Mouse (Mus musculus) forebrain, embryonic 15.5 days (tissue): ENCODE measurements around the gene Dnajc6. TPM values are rescaled to one million over a fixed set of nuclear protein-coding genes. Genes with fewer than 3 reads are reported as not detected.
A peak's percentile ranks its signal among the peaks of the same experiment; 100 is the strongest.

Source experiments
- ATAC-seq: fragments of 200-750 bp; cut with Nextera tagmentation; replicated peaks from 2 replicates; pipeline ENCODE4 v1.8.0; 2017; ENCODE audit warnings: mild to moderate bottlenecking, moderate TSS enrichment, moderate library complexity
- H3K27ac ChIP-seq: fragments of 300-500 bp; sonication (generic); replicated peaks from 2 replicates; pipeline ENCODE4 v1.5.1; 2015; ENCODE audit warnings: mild to moderate bottlenecking, inconsistent platforms
- H3K27me3 ChIP-seq: fragments of 300-500 bp; sonication (generic); 2 replicates; pipeline ENCODE4 v1.6.1; 2015; ENCODE audit warnings: inconsistent platforms
- H3K36me3 ChIP-seq: fragments of 300-500 bp; sonication (generic); 2 replicates; pipeline ENCODE4 v1.6.1; 2015; ENCODE audit warnings: mild to moderate bottlenecking, inconsistent platforms
- H3K4me1 ChIP-seq: fragments of 300-500 bp; sonication (generic); 2 replicates; pipeline ENCODE4 v1.6.1; 2015; ENCODE audit warnings: inconsistent platforms
- H3K4me2 ChIP-seq: fragments of 300-500 bp; sonication (generic); replicated peaks from 2 replicates; pipeline ENCODE4 v1.6.1; 2015; ENCODE audit warnings: mild to moderate bottlenecking, inconsistent platforms
- H3K4me3 ChIP-seq: fragments of 300-500 bp; sonication (generic); 2 replicates; pipeline ENCODE4 v1.5.1; 2015; ENCODE audit warnings: mild to moderate bottlenecking, inconsistent platforms
- H3K9ac ChIP-seq: fragments of 300-500 bp; sonication (generic); replicated peaks from 2 replicates; pipeline ENCODE4 v1.6.1; 2015; ENCODE audit warnings: mild to moderate bottlenecking, inconsistent platforms
- H3K9me3 ChIP-seq: fragments of 300-500 bp; sonication (generic); 2 replicates; pipeline ENCODE4 v1.6.1; 2016; ENCODE audit warnings: inconsistent platforms
- WGBS: fragments of 180-500 bp; shearing (Covaris S2); methylation state at CpG from one replicate; pipeline ENCODE4 v1.1.7; 2015; ENCODE audit warnings: mixed read lengths; 5-methylcytosine and 5-hydroxymethylcytosine counted together
- polyA plus RNA-seq: library from polyadenylated mRNA; unstranded; fragments of >200 nt; fragmentation: Nextera tagmentation; extraction: Ambion mirVana; gene quantifications from 2 replicates; pipeline ENCODE4 v1.2.1, GENCODE M21; 2015

The Dnajc6 gene
- polyA plus RNA-seq, 1 experiment from 2014 or later, result 26.2 TPM

- WGBS, result 65% methylated on average over 2 of the region's 2 CpGs
- Histone ChIP-seq H3K27ac (no peak overlapping the region), H3K36me3 (peaks cover 32% of the 10 kb centered on the region; the same call in 1 of the 2 replicates), H3K4me1 (no peaks in the 10 kb centered on the region), H3K27me3 (no peaks in the 10 kb centered on the region), H3K4me3 (no peak overlapping the region), H3K9me3 (no peaks in the 10 kb centered on the region), H3K4me2 (no peak overlapping the region), H3K9ac (no peak overlapping the region)
- no peak for ATAC-seq
These were observed 121.3 kb downstream of the Dnajc6 start for GRCm38 (mm10) chr4:101617742-101618141.

- no peaks in the 10 kb centered on the region for H3K4me1 ChIP-seq
- H3K36me3 ChIP-seq, result peaks cover 19% of the 10 kb centered on the region; the same call in 1 of the 2 replicates
- no peaks in the 10 kb centered on the region for H3K27me3 ChIP-seq
- no peak for ATAC-seq
- no peaks in the 10 kb centered on the region for H3K9me3 ChIP-seq
- 66% methylated on average over 2 of the region's 2 CpGs for WGBS
- no peak overlapping the region for H3K27ac ChIP-seq
- no peak overlapping the region for H3K4me2 ChIP-seq
- H3K4me3 ChIP-seq, result no peak overlapping the region
- no peak overlapping the region for H3K9ac ChIP-seq
These were observed 123.8 kb downstream of the Dnajc6 start for GRCm38 (mm10) chr4:101620206-101620605.

GRCm38 (mm10) chr4:101621241-101621640 lies 124.8 kb downstream of the Dnajc6 start:
- Histone ChIP-seq H3K27ac (no peak overlapping the region), H3K4me3 (no peak overlapping the region)
- no peak for ATAC-seq

GRCm38 (mm10) chr4:101625278-101625677 lies 128.8 kb downstream of the Dnajc6 start:
- no peak for ATAC-seq
- peaks cover 31% of the 10 kb centered on the region; the same call in 1 of the 2 replicates for H3K36me3 ChIP-seq
- H3K4me2 ChIP-seq, result no peak overlapping the region
- H3K27me3 ChIP-seq, result no peaks in the 10 kb centered on the region
- H3K9me3 ChIP-seq, result no peaks in the 10 kb centered on the region
- H3K9ac ChIP-seq, result no peak overlapping the region
- no peaks in the 10 kb centered on the region for H3K4me1 ChIP-seq
- no peak overlapping the region for H3K4me3 ChIP-seq
- WGBS, result 91% methylated on average over 5 of the region's 5 CpGs
- no peak overlapping the region for H3K27ac ChIP-seq

More at GRCm38 (mm10) chr4:101621241-101621640, 124.8 kb downstream of the Dnajc6 start:
- WGBS, result 91% methylated on average over 5 of the region's 5 CpGs
- no peak overlapping the region for H3K9ac ChIP-seq
- H3K9me3 ChIP-seq, result no peaks in the 10 kb centered on the region
- H3K36me3 ChIP-seq, result peaks cover 12% of the 10 kb centered on the region; the same call in 1 of the 2 replicates
- no peaks in the 10 kb centered on the region for H3K4me1 ChIP-seq
- no peaks in the 10 kb centered on the region for H3K27me3 ChIP-seq
- no peak overlapping the region for H3K4me2 ChIP-seq

- H3K9me3 ChIP-seq, result no peaks in the 10 kb centered on the region
- H3K9ac ChIP-seq, result no peak overlapping the region
- ATAC-seq, result no peak
- WGBS, result 81% methylated on average over 2 of the region's 2 CpGs
- no peaks in the 10 kb centered on the region for H3K27me3 ChIP-seq
- peaks cover 40% of the 10 kb centered on the region for H3K36me3 ChIP-seq
- no peaks in the 10 kb centered on the region for H3K4me1 ChIP-seq
- H3K4me3 ChIP-seq, result no peak overlapping the region
- H3K4me2 ChIP-seq, result no peak overlapping the region
- H3K27ac ChIP-seq, result no peak overlapping the region
These were observed 139.1 kb downstream of the Dnajc6 start for GRCm38 (mm10) chr4:101635596-101635995.

- Histone ChIP-seq H3K9ac (no peak overlapping the region), H3K36me3 (peaks cover 37% of the 10 kb centered on the region), H3K4me2 (no peak overlapping the region), H3K4me1 (no peaks in the 10 kb centered on the region), H3K9me3 (no peaks in the 10 kb centered on the region), H3K27me3 (no peaks in the 10 kb centered on the region), H3K4me3 (no peak overlapping the region), H3K27ac (no peak overlapping the region)
- 96% methylated on average over 1 of the region's 1 CpGs for WGBS
- ATAC-seq, result no peak
These were observed 141.0 kb downstream of the Dnajc6 start for GRCm38 (mm10) chr4:101637472-101637871.

- Histone ChIP-seq H3K27me3 (no peaks in the 10 kb centered on the region), H3K9ac (no peak overlapping the region), H3K27ac (no peak overlapping the region), H3K36me3 (peaks cover 32% of the 10 kb centered on the region), H3K4me3 (no peak overlapping the region), H3K4me1 (no peaks in the 10 kb centered on the region), H3K4me2 (no peak overlapping the region), H3K9me3 (no peaks in the 10 kb centered on the region)
- 88% methylated on average over 5 of the region's 5 CpGs for WGBS
- no peak for ATAC-seq
These were observed 144.2 kb downstream of the Dnajc6 start for GRCm38 (mm10) chr4:101640631-101641030.

GRCm38 (mm10) chr4:101642708-101643107 lies 146.3 kb downstream of the Dnajc6 start:
- H3K27ac ChIP-seq, result no peak overlapping the region
- H3K9me3 ChIP-seq, result no peaks in the 10 kb centered on the region
- ATAC-seq, result no peak
- H3K36me3 ChIP-seq, result peaks cover 13% of the 10 kb centered on the region
- H3K4me1 ChIP-seq, result peaks cover 6% of the 10 kb centered on the region; the same call in 1 of the 2 replicates
- no peak overlapping the region for H3K4me3 ChIP-seq
- H3K4me2 ChIP-seq, result no peak overlapping the region
- H3K9ac ChIP-seq, result no peak overlapping the region
- no peaks in the 10 kb centered on the region for H3K27me3 ChIP-seq
- WGBS, result 84% methylated on average over 6 of the region's 6 CpGs

- no peak overlapping the region for H3K4me3 ChIP-seq
- no peaks in the 10 kb centered on the region for H3K27me3 ChIP-seq
- H3K4me2 ChIP-seq, result no peak overlapping the region
- H3K9ac ChIP-seq, result no peak overlapping the region
- ATAC-seq, result no peak
- no peaks in the 10 kb centered on the region for H3K9me3 ChIP-seq
- peaks cover 12% of the 10 kb centered on the region for H3K36me3 ChIP-seq
- H3K27ac ChIP-seq, result no peak overlapping the region
- WGBS, result 83% methylated on average over 4 of the region's 4 CpGs
- H3K4me1 ChIP-seq, result peaks cover 8% of the 10 kb centered on the region
These were observed 146.8 kb downstream of the Dnajc6 start for GRCm38 (mm10) chr4:101643216-101643615.

- 0% methylated on average over 8 of the region's 8 CpGs for WGBS
- H3K27ac ChIP-seq, result peak overlapping the region; percentile 44; the same call in 1 of the 2 replicates
- H3K27me3 ChIP-seq, result no peaks in the 10 kb centered on the region
- 0 out of 2 replicates have a peak, but pooled peaks cover 3% of the 10 kb centered on the region for H3K36me3 ChIP-seq
- peak overlapping the region; percentile 43 for H3K9ac ChIP-seq
- peak overlapping the region; percentile 49 for H3K4me2 ChIP-seq
- no peak for ATAC-seq
- peaks cover 23% of the 10 kb centered on the region for H3K4me1 ChIP-seq
- peak overlapping the region; percentile 85 for H3K4me3 ChIP-seq
- H3K9me3 ChIP-seq, result no peaks in the 10 kb centered on the region
These were observed 150.4 kb downstream of the Dnajc6 start for GRCm38 (mm10) chr4:101646857-101647195.

GRCm38 (mm10) chr4:101647196-101647905 lies 150.9 kb downstream of the Dnajc6 start, which contains the start of gene Leprot:
Leprot (plus strand) TSS chr4:101647718.
- Histone ChIP-seq H3K9ac (peak within 1 kb of the TSS; percentile 95), H3K4me3 (peak within 1 kb of the TSS; percentile 85), H3K9me3 (no peaks in the 10 kb centered on the region), H3K4me2 (peak within 1 kb of the TSS; percentile 59), H3K36me3 (0 out of 2 replicates have a peak, but pooled peaks cover 3% of the 10 kb centered on the region), H3K27me3 (no peaks in the 10 kb centered on the region), H3K4me1 (peaks cover 23% of the 10 kb centered on the region), H3K27ac (peak within 1 kb of the TSS; percentile 95)
- ATAC-seq, result peak; percentile 99
- under 1% methylated on average over 39 of the region's 39 CpGs for WGBS

GRCm38 (mm10) chr4:101647976-101648642 lies 151.7 kb downstream of the Dnajc6 start:
- no peak for ATAC-seq
- Histone ChIP-seq H3K9me3 (no peaks in the 10 kb centered on the region), H3K27ac (peak overlapping the region; percentile 95), H3K4me2 (peak overlapping the region; percentile 59), H3K36me3 (no peaks in the 10 kb centered on the region), H3K4me3 (peak overlapping the region; percentile 85), H3K27me3 (no peaks in the 10 kb centered on the region), H3K9ac (peak overlapping the region; percentile 95), H3K4me1 (peaks cover 23% of the 10 kb centered on the region)
- under 1% methylated on average over 20 of the region's 20 CpGs for WGBS
